Mouse (Mus musculus) T-helper 2 cell (primary cell): ENCODE data around the gene Tnrc6b.

Experiments used
- in situ Hi-C: fragments of 300-600 bp; cut with MboI, MseI; formaldehyde crosslinking; loops from one replicate; pipeline ENCODE4 v1.15.1; 2025; ENCODE audit warnings: high pct_unique_total_duplicates

Gene Tnrc6b

GRCm38 (mm10) chr15:80781218-80781806 lies 70.2 kb downstream of the Tnrc6b start:
- in situ Hi-C loops: loop anchor here (5.0 kb wide), 1 partner anchor 39 kb away; no protein-coding TSS in a partner anchor

GRCm38 (mm10) chr15:80784553-80784971 lies 73.4 kb downstream of the Tnrc6b start:
- in situ Hi-C loops: loop anchor here (5.0 kb wide), 1 partner anchor 42 kb away; no protein-coding TSS in a partner anchor

GRCm38 (mm10) chr15:80785699-80786098 lies 74.6 kb downstream of the Tnrc6b start:
- in situ Hi-C loops: no loop called here

- in situ Hi-C loops: no loop called here
Observed at GRCm38 (mm10) chr15:80787746-80788145, 76.6 kb downstream of the Tnrc6b start.

GRCm38 (mm10) chr15:80792556-80792955 lies 81.4 kb downstream of the Tnrc6b start:
- in situ Hi-C loops: no loop called here

GRCm38 (mm10) chr15:80795076-80795475 lies 84.0 kb downstream of the Tnrc6b start:
- in situ Hi-C loops: no loop called here

- in situ Hi-C loops: no loop called here
Observed at GRCm38 (mm10) chr15:80797757-80798156, 86.6 kb downstream of the Tnrc6b start.

- in situ Hi-C loops: no loop called here
Observed at GRCm38 (mm10) chr15:80798367-80799073, 87.4 kb downstream of the Tnrc6b start.

- in situ Hi-C loops: no loop called here
Observed at GRCm38 (mm10) chr15:80799074-80799633, 88.0 kb downstream of the Tnrc6b start.

GRCm38 (mm10) chr15:80799634-80800137 lies 88.6 kb downstream of the Tnrc6b start:
- in situ Hi-C loops: no loop called here

GRCm38 (mm10) chr15:80800201-80800600 lies 89.1 kb downstream of the Tnrc6b start:
- in situ Hi-C loops: no loop called here

GRCm38 (mm10) chr15:80800765-80801164 lies 89.7 kb downstream of the Tnrc6b start:
- in situ Hi-C loops: no loop called here

- in situ Hi-C loops: no loop called here
Observed at GRCm38 (mm10) chr15:80801597-80801996, 90.5 kb downstream of the Tnrc6b start.

- in situ Hi-C loops: no loop called here
Observed at GRCm38 (mm10) chr15:80807162-80807561, 96.0 kb downstream of the Tnrc6b start.

- in situ Hi-C loops: no loop called here
Observed at GRCm38 (mm10) chr15:80810226-80810625, 99.1 kb downstream of the Tnrc6b start.

- in situ Hi-C loops: no loop called here
Observed at GRCm38 (mm10) chr15:80812840-80813239, 101.7 kb downstream of the Tnrc6b start.

- in situ Hi-C loops: no loop called here
Observed at GRCm38 (mm10) chr15:80814792-80815191, 103.7 kb downstream of the Tnrc6b start.

- in situ Hi-C loops: no loop called here
Observed at GRCm38 (mm10) chr15:80822276-80822675, 111.2 kb downstream of the Tnrc6b start.

- in situ Hi-C loops: no loop called here
Observed at GRCm38 (mm10) chr15:80831170-80831569, 120.1 kb downstream of the Tnrc6b start.

- in situ Hi-C loops: no loop called here
Observed at GRCm38 (mm10) chr15:80832808-80833207, 121.7 kb downstream of the Tnrc6b start.

- in situ Hi-C loops: no loop called here
Observed at GRCm38 (mm10) chr15:80836246-80836645, 125.1 kb downstream of the Tnrc6b start.

- in situ Hi-C loops: no loop called here
Observed at GRCm38 (mm10) chr15:80838836-80839235, 127.7 kb downstream of the Tnrc6b start.
